Mouse (Mus musculus): ENCODE data around the gene Zfyve16. TPM values are rescaled to one million over a fixed set of nuclear protein-coding genes. Genes with fewer than 3 reads are reported as not detected.

The Zfyve16 gene
- total and polyA plus RNA-seq, 3 experiments: 4.1 to 4.5 TPM; not detected in 1

- peaks cover 0 to 7% of the 10 kb centered on the region in 2 experiments; a peak in 3 of 4 replicates for H3K27me3 ChIP-seq (ENCODE audit: control insufficient read depth in 1 of 2, insufficient read depth in 2 of 2, low read length in 2 of 2)
- H3K9ac ChIP-seq (ENCODE audit: control insufficient read depth, low read depth, low read length, poor library complexity, severe bottlenecking): no peak overlapping the region
- no peaks in the 10 kb centered on the region for H3K36me3 ChIP-seq (ENCODE audit: control insufficient read depth in 1 of 2, insufficient read depth in 2 of 2, low read length in 2 of 2)
- no peaks in the 10 kb centered on the region for H3K9me3 ChIP-seq (replicated peaks; ENCODE audit: insufficient read depth, low read length)
- no peak for TF ChIP-seq CTCF (IDR thresholded peaks at IDR 0.05 in 2 of 3, conservative IDR thresholded peaks at IDR 0.05 in 1 of 3; ENCODE audit: control insufficient read depth in 1 of 3, insufficient read depth in 1 of 3, low read depth in 2 of 3, low read length in 3 of 3, poor library complexity in 1 of 3, severe bottlenecking in 1 of 3)
- TF ChIP-seq MYC (IDR thresholded peaks at IDR 0.05; ENCODE audit: low read depth, low read length): no peak
- no peak for TF ChIP-seq POLR2AphosphoS2 (IDR thresholded peaks at IDR 0.05; ENCODE audit: low read length)
- TF ChIP-seq CHD2 (IDR thresholded peaks at IDR 0.05; ENCODE audit: low read length): no peak
- TF ChIP-seq USF1 (IDR thresholded peaks at IDR 0.05; ENCODE audit: low read depth, low read length): no peak
- no peaks in the 10 kb centered on the region for H3K79me2 ChIP-seq (ENCODE audit: control insufficient read depth, insufficient read depth, low read length, poor library complexity)
- no peak for DNase-seq (ENCODE audit: low read depth, low spot score)
- no peaks in the 10 kb centered on the region for H3K4me1 ChIP-seq (ENCODE audit: control insufficient read depth in 1 of 2, insufficient read depth in 2 of 2, low read length in 2 of 2)
- no peak overlapping the region for H3K27ac ChIP-seq (ENCODE audit: control insufficient read depth, low read depth, low read length)
- H3K4me3 ChIP-seq (ENCODE audit: control insufficient read depth in 1 of 2, insufficient read depth in 1 of 2, low read depth in 2 of 2, low read length in 2 of 2): no peak overlapping the region
Observed at GRCm38 (mm10) chr13:92557229-92557628, 26.6 kb upstream of the Zfyve16 start.

GRCm38 (mm10) chr13:92556458-92557126, 25.9 kb upstream of the Zfyve16 start:
- Histone ChIP-seq H3K36me3 (ENCODE audit: control insufficient read depth in 1 of 2, insufficient read depth in 2 of 2, low read length in 2 of 2) (no peaks in the 10 kb centered on the region), H3K4me3 (ENCODE audit: control insufficient read depth in 1 of 2, insufficient read depth in 1 of 2, low read depth in 2 of 2, low read length in 2 of 2) (no peak overlapping the region), H3K4me1 (ENCODE audit: control insufficient read depth in 1 of 2, insufficient read depth in 2 of 2, low read length in 2 of 2) (no peaks in the 10 kb centered on the region), H3K79me2 (ENCODE audit: control insufficient read depth, insufficient read depth, low read length, poor library complexity) (no peaks in the 10 kb centered on the region), H3K27me3 (ENCODE audit: control insufficient read depth in 1 of 2, insufficient read depth in 2 of 2, low read length in 2 of 2) (peaks cover 0 to 7% of the 10 kb centered on the region in 2 experiments; a peak in 3 of 4 replicates), H3K9ac (ENCODE audit: control insufficient read depth, low read depth, low read length, poor library complexity, severe bottlenecking) (no peak overlapping the region), H3K27ac (ENCODE audit: control insufficient read depth, low read depth, low read length) (no peak overlapping the region), H3K9me3 (replicated peaks; ENCODE audit: insufficient read depth, low read length) (no peaks in the 10 kb centered on the region)
- no peak for DNase-seq (ENCODE audit: low read depth, low spot score)
- TF ChIP-seq JUND (IDR thresholded peaks at IDR 0.05; ENCODE audit: low read depth, low read length) (no peak), POLR2AphosphoS5 (IDR thresholded peaks at IDR 0.05; ENCODE audit: borderline replicate concordance, low read depth, low read length) (no peak)

- Histone ChIP-seq H3K79me2 (ENCODE audit: control insufficient read depth, insufficient read depth, low read length, poor library complexity) (no peaks in the 10 kb centered on the region), H3K9ac (ENCODE audit: control insufficient read depth, low read depth, low read length, poor library complexity, severe bottlenecking) (no peak overlapping the region), H3K27ac (ENCODE audit: control insufficient read depth, low read depth, low read length) (no peak overlapping the region), H3K9me3 (replicated peaks; ENCODE audit: insufficient read depth, low read length) (no peaks in the 10 kb centered on the region), H3K36me3 (ENCODE audit: control insufficient read depth in 1 of 2, insufficient read depth in 2 of 2, low read length in 2 of 2) (no peaks in the 10 kb centered on the region), H3K27me3 (ENCODE audit: control insufficient read depth in 1 of 2, insufficient read depth in 2 of 2, low read length in 2 of 2) (no peaks in the 10 kb centered on the region), H3K4me1 (ENCODE audit: control insufficient read depth in 1 of 2, insufficient read depth in 2 of 2, low read length in 2 of 2) (no peaks in the 10 kb centered on the region), H3K4me3 (ENCODE audit: control insufficient read depth in 1 of 2, insufficient read depth in 1 of 2, low read depth in 2 of 2, low read length in 2 of 2) (no peak overlapping the region)
- TF ChIP-seq JUND (IDR thresholded peaks at IDR 0.05; ENCODE audit: low read depth, low read length): no peak
- TF ChIP-seq MAZ (IDR thresholded peaks at IDR 0.05; ENCODE audit: low read depth, low read length): no peak
- no peak for TF ChIP-seq ETS1 (IDR thresholded peaks at IDR 0.05; ENCODE audit: low read depth, low read length)
- no peak for TF ChIP-seq HCFC1 (IDR thresholded peaks at IDR 0.05; ENCODE audit: low read depth, low read length)
- TF ChIP-seq USF2 (IDR thresholded peaks at IDR 0.05; ENCODE audit: borderline replicate concordance in 1 of 2, insufficient read depth in 1 of 2, low read depth in 1 of 2, low read length in 2 of 2): no peak
- TF ChIP-seq SIN3A (IDR thresholded peaks at IDR 0.05; ENCODE audit: low read length): no peak
- no peak for TF ChIP-seq POLR2A (IDR thresholded peaks at IDR 0.05; ENCODE audit: control insufficient read depth in 1 of 2, insufficient read depth in 1 of 2, low read depth in 1 of 2, low read length in 2 of 2, poor library complexity in 1 of 2)
- no peak for TF ChIP-seq NRF1 (IDR thresholded peaks at IDR 0.05; ENCODE audit: insufficient read depth, low read depth, low read length, poor library complexity, severe bottlenecking)
- no peak for TF ChIP-seq MEF2A (IDR thresholded peaks at IDR 0.05; ENCODE audit: extremely low read depth, insufficient replicate concordance, low read depth, low read length, poor library complexity, severe bottlenecking)
- no peak for TF ChIP-seq NELFE (IDR thresholded peaks at IDR 0.05; ENCODE audit: low read depth, low read length)
- TF ChIP-seq SMC3 (IDR thresholded peaks at IDR 0.05; ENCODE audit: low read depth, low read length): no peak
- TF ChIP-seq CHD2 (IDR thresholded peaks at IDR 0.05; ENCODE audit: low read length): no peak
- no peak for TF ChIP-seq TBP (IDR thresholded peaks at IDR 0.05; ENCODE audit: low read depth, low read length)
- DNase-seq (ENCODE audit: low read depth, low spot score): no peak
Observed at GRCm38 (mm10) chr13:92547093-92547492, 16.4 kb upstream of the Zfyve16 start.

Measured in MEL (cell line).